In the genomic region with DNA sequence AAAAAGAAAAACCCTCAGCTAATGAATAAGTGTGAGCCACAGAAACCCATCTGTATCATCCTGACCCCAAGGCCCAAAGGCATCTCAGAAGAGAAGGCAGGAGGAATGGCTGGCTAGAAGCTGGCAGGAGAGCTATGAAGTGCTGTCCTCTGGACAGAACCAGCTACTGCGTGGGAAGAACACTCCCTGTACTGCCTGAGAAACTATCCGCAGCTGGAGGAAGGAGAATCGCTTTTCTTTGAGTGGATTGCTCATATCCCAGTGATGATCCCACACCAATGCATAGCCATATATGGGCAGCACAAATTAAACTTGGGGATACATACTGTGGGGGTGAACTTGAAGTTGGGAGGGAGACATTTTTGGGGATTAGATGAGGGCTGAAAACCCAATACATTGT, we compare ENCODE assay signal across 26 mouse cellular contexts. TPM values are rescaled to one million over a fixed set of nuclear protein-coding genes. Genes with fewer than 3 reads are reported as not detected.
DNase-seq lines count a peak whose midpoint lies in the region; ATAC-seq lines count a peak whose summit lies in the region.
"Had no signal": no experiment of that assay in that cellular context is flagged by ENCODE, and none has a peak within 500 bp of the region (broad histone marks: within the 10 kb centered on the region; RNA-seq: fewer than 3 reads in every experiment).

No protein-coding gene starts in this region.

- no peaks in the 10 kb centered on the region for H3K9me3 ChIP-seq in heart, embryonic 11.5 days (replicated peaks; ENCODE audit: control insufficient read depth, low read length)
- H3K9me3 ChIP-seq in liver, embryonic 13.5 days (replicated peaks), result no peaks in the 10 kb centered on the region
- H3K9me3 ChIP-seq in liver, embryonic 16.5 days (replicated peaks; ENCODE audit: control insufficient read depth, low read length), result no peaks in the 10 kb centered on the region
- no peaks in the 10 kb centered on the region for H3K9me3 ChIP-seq in forebrain, embryonic 10.5 days
- H3K9me3 ChIP-seq: embryonic facial prominence, embryonic 12.5 days; embryonic facial prominence, embryonic 15.5 days; forebrain, embryonic 13.5 days; G1E; heart, embryonic 10.5 days; hindbrain, embryonic 12.5 days; hindbrain, embryonic 15.5 days had no signal

- H3K9ac ChIP-seq in heart, embryonic 11.5 days (ENCODE audit: low read depth, low read length), result no peak overlapping the region
- no peak overlapping the region for H3K9ac ChIP-seq in liver, embryonic 13.5 days
- no peak overlapping the region for H3K9ac ChIP-seq in liver, embryonic 16.5 days (ENCODE audit: low read depth, low read length)
- H3K9ac ChIP-seq: embryonic facial prominence, embryonic 12.5 days; embryonic facial prominence, embryonic 15.5 days; forebrain, embryonic 13.5 days; hindbrain, embryonic 12.5 days; hindbrain, embryonic 15.5 days had no signal

- ATAC-seq in heart, embryonic 11.5 days (replicated peaks; ENCODE audit: insufficient number of reproducible peaks, low FRiP score, low TSS enrichment), result no peak
- ATAC-seq in liver, embryonic 13.5 days (ENCODE audit: low read depth), result no peak
- ATAC-seq in liver, embryonic 16.5 days (ENCODE audit: low read depth), result no peak
- ATAC-seq: forebrain, embryonic 13.5 days; forebrain, embryonic 16.5 days; Patski had no signal

- peaks cover 29% of the 10 kb centered on the region for H3K36me3 ChIP-seq in heart, embryonic 11.5 days (ENCODE audit: control insufficient read depth, insufficient read depth, low read length)
- peaks cover 77% of the 10 kb centered on the region for H3K36me3 ChIP-seq in liver, embryonic 13.5 days
- H3K36me3 ChIP-seq in liver, embryonic 16.5 days (ENCODE audit: control insufficient read depth, insufficient read depth), result peaks cover 14% of the 10 kb centered on the region
- peaks cover 98% of the 10 kb centered on the region for H3K36me3 ChIP-seq in forebrain, embryonic 10.5 days (replicated peaks)

- no peaks in the 10 kb centered on the region for H3K27me3 ChIP-seq in heart, embryonic 11.5 days (ENCODE audit: control insufficient read depth, insufficient read depth, low read length)
- no peaks in the 10 kb centered on the region for H3K27me3 ChIP-seq in liver, embryonic 13.5 days
- H3K27me3 ChIP-seq in liver, embryonic 16.5 days (ENCODE audit: control insufficient read depth, insufficient read depth, low read depth, low read length), result no peaks in the 10 kb centered on the region
- H3K27me3 ChIP-seq in forebrain, embryonic 10.5 days (ENCODE audit: poor library complexity, severe bottlenecking), result no peaks in the 10 kb centered on the region
- H3K27me3 ChIP-seq: CH12.LX; embryonic facial prominence, embryonic 12.5 days; embryonic facial prominence, embryonic 15.5 days; forebrain, embryonic 13.5 days; hindbrain, embryonic 12.5 days; hindbrain, embryonic 15.5 days; Patski had no signal

- H3K27ac ChIP-seq in heart, embryonic 11.5 days (ENCODE audit: low read depth, low read length), result no peak overlapping the region
- peak overlapping the region; percentile 34; the same call in 1 of the 2 replicates for H3K27ac ChIP-seq in liver, embryonic 13.5 days
- peak overlapping the region; percentile 41 for H3K27ac ChIP-seq in liver, embryonic 16.5 days (ENCODE audit: low read length)
- no peak overlapping the region for H3K27ac ChIP-seq in forebrain, embryonic 10.5 days
- H3K27ac ChIP-seq: embryonic facial prominence, embryonic 12.5 days; embryonic facial prominence, embryonic 15.5 days; forebrain, embryonic 13.5 days; heart, adult 2 months; heart, embryonic 10.5 days; hindbrain, embryonic 12.5 days; hindbrain, embryonic 15.5 days had no signal

- no peak overlapping the region for H3K4me3 ChIP-seq in heart, embryonic 11.5 days (ENCODE audit: low read depth, low read length)
- no peak overlapping the region for H3K4me3 ChIP-seq in liver, embryonic 13.5 days (replicated peaks)
- no peak overlapping the region for H3K4me3 ChIP-seq in liver, embryonic 16.5 days (ENCODE audit: low read depth, low read length)
- no peak overlapping the region for H3K4me3 ChIP-seq in forebrain, embryonic 10.5 days
- H3K4me3 ChIP-seq: embryonic facial prominence, embryonic 12.5 days; embryonic facial prominence, embryonic 15.5 days; forebrain, embryonic 13.5 days; heart, adult 2 months; heart, embryonic 10.5 days; hindbrain, embryonic 12.5 days; hindbrain, embryonic 15.5 days had no signal

- WGBS in heart, embryonic 11.5 days (ENCODE audit: insufficient replicate concordance), result 96% methylated on average over 3 of the region's 3 CpGs
- WGBS in liver, embryonic 13.5 days (ENCODE audit: insufficient replicate concordance), result 86% methylated on average over 3 of the region's 3 CpGs
- WGBS in liver, embryonic 16.5 days (ENCODE audit: insufficient replicate concordance), result 90% methylated on average over 3 of the region's 3 CpGs
- 87% methylated on average over 3 of the region's 3 CpGs for WGBS in forebrain, embryonic 10.5 days

- peak; percentile 24 for DNase-seq in heart, adult 11 months
- no peak for DNase-seq in liver, embryonic 13.5 days
- no peak for DNase-seq in liver
- peak; percentile 48 for DNase-seq in brain, adult 2 months (ENCODE audit: low read depth, low spot score)
- DNase-seq in forebrain, embryonic 10.5 days (ENCODE audit: extremely low spot score, low spot score), result no peak
- DNase-seq: adrenal gland, postnatal 10 days; adrenal gland, postnatal 36 days; B cell, adult 2 months; cerebellum, adult 11 months; cerebellum, adult 2 months; cerebellum, adult 9-11 months; cerebellum, postnatal 25 days; gastrocnemius, postnatal 25 days; heart, adult 2 months had no signal

- no peaks in the 10 kb centered on the region for H3K4me1 ChIP-seq in heart, embryonic 11.5 days (ENCODE audit: control insufficient read depth, insufficient read depth, low read length)
- peaks cover 4% of the 10 kb centered on the region; the same call in 1 of the 2 replicates for H3K4me1 ChIP-seq in liver, embryonic 13.5 days (replicated peaks)
- no peaks in the 10 kb centered on the region for H3K4me1 ChIP-seq in liver, embryonic 16.5 days (ENCODE audit: control insufficient read depth, low read depth, low read length)
- no peaks in the 10 kb centered on the region for H3K4me1 ChIP-seq in forebrain, embryonic 10.5 days
- H3K4me1 ChIP-seq: embryonic facial prominence, embryonic 12.5 days; embryonic facial prominence, embryonic 15.5 days; forebrain, embryonic 13.5 days; heart, embryonic 10.5 days; hindbrain, embryonic 12.5 days; hindbrain, embryonic 15.5 days had no signal

- no peak overlapping the region for H3K4me2 ChIP-seq in heart, embryonic 11.5 days
- no peak overlapping the region for H3K4me2 ChIP-seq in liver, embryonic 13.5 days
- no peak overlapping the region for H3K4me2 ChIP-seq in liver, embryonic 16.5 days (ENCODE audit: low read depth, low read length)
- H3K4me2 ChIP-seq: embryonic facial prominence, embryonic 12.5 days; embryonic facial prominence, embryonic 15.5 days; forebrain, embryonic 13.5 days; hindbrain, embryonic 12.5 days; hindbrain, embryonic 15.5 days had no signal

RNA-seq across cellular contexts. Expression of a gene that starts 11.5 kb away (rescaled TPM):
- polyA plus RNA-seq in heart, embryonic 11.5 days (2014; fragmentation: Nextera tagmentation; extraction: Ambion mirVana), result 0.09 TPM in 1 of 2 replicates, not detected in the other
- 5.6 and 8.1 TPM in 2 replicates for polyA plus RNA-seq in liver, embryonic 13.5 days (2015; fragmentation: Nextera tagmentation; extraction: Ambion mirVana)
- polyA plus RNA-seq in liver, embryonic 16.5 days (2015; fragmentation: Nextera tagmentation; extraction: Ambion mirVana), result 13.4 and 15.0 TPM in 2 replicates
- 0.07 TPM in 1 of 2 replicates, not detected in the other for polyA plus RNA-seq in forebrain, embryonic 10.5 days (2016; fragmentation: Nextera tagmentation; extraction: Ambion mirVana)
- polyA plus RNA-seq: forebrain, embryonic 13.5 days; forebrain, embryonic 16.5 days; G1E; hindbrain, embryonic 12.5 days; hindbrain, embryonic 15.5 days had no signal

RNA-seq across cellular contexts. Expression of a gene that starts 16.7 kb away (rescaled TPM):
- polyA plus RNA-seq in heart, embryonic 11.5 days (2014; fragmentation: Nextera tagmentation; extraction: Ambion mirVana), result 206 and 229 TPM in 2 replicates
- polyA plus RNA-seq in liver, embryonic 13.5 days (2015; fragmentation: Nextera tagmentation; extraction: Ambion mirVana), result 85.3 and 88.1 TPM in 2 replicates
- polyA plus RNA-seq in liver, embryonic 16.5 days (2015; fragmentation: Nextera tagmentation; extraction: Ambion mirVana), result 70.1 and 73.9 TPM in 2 replicates
- polyA plus RNA-seq in forebrain, embryonic 10.5 days (2016; fragmentation: Nextera tagmentation; extraction: Ambion mirVana), result 122 and 127 TPM in 2 replicates

Comparison
In these comparisons a context has a peak if more than half of its experiments do, and no peak if none do; other contexts are left out.
1. DNase-seq: peak in heart, adult 11 months (single experiment) and brain, adult 2 months (single experiment); none in liver, embryonic 13.5 days (single experiment), liver (single experiment) and forebrain, embryonic 10.5 days (single experiment).
2. H3K27ac ChIP-seq: peak in liver, embryonic 13.5 days (single experiment) and liver, embryonic 16.5 days (single experiment); none in heart, embryonic 11.5 days (single experiment) and forebrain, embryonic 10.5 days (single experiment).